Mouse (Mus musculus) kidney, adult 11 months (tissue): ENCODE measurements at regions not wholly inside any gene's neighbourhood (a gene's known extent, or its start where the extent isn't known, plus 50 kb on each side); places are given as distances from the start of the nearest gene placed in this dataset.

Source experiments
- DNase-seq: peaks from one replicate; pipeline ENCODE4 v3.0.0; 2022

DNA sequence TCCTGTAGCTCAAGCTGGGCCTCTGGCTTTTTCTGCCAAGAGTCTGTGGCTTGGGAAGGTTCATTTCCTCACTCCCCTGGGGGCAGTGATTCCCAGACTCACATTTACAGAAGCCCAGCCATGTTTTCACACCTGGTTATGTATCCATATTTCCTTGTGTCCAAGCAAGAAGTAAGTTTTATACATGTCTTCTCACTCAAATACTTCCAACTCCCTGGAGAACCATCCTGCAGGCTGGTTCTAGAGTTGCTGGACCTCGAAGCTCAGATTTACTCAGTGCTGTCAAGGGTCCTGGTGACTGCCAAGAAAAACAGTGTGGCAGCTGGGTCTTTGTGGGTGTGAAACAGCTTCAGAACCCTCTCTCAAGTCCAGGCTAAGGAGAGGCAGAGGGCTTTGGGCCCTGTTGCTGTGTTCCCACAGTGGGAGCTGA is 537.6 kb upstream of the Nrp1 start:
- DNase-seq = no peak

GRCm38 (mm10) chr8:127821646-127822045 is 536.8 kb upstream of the Nrp1 start:
- DNase-seq = no peak

DNA sequence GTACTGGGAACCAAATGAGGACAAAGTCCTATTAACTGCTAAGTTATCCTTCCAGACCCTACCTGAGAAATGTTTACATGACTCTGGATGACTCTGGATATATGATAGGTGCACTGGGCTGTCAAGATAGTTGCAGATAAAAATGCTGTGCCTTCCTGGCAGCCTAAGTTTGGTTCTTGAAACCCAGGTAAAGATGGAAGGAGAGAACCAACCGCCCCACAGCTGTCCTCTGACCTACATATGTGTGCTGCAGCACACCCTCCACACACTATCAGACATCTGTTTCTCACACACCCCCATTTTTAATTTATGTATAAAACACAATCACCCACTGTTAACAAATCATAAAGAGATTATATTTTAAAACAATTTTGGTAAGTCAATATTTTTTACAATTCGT is 533.4 kb upstream of the Nrp1 start:
- no peak for DNase-seq

GRCm38 (mm10) chr8:127827826-127828225 is 530.6 kb upstream of the Nrp1 start:
- no peak for DNase-seq

GRCm38 (mm10) chr8:127829659-127830058 is 528.7 kb upstream of the Nrp1 start:
- no peak for DNase-seq

DNA sequence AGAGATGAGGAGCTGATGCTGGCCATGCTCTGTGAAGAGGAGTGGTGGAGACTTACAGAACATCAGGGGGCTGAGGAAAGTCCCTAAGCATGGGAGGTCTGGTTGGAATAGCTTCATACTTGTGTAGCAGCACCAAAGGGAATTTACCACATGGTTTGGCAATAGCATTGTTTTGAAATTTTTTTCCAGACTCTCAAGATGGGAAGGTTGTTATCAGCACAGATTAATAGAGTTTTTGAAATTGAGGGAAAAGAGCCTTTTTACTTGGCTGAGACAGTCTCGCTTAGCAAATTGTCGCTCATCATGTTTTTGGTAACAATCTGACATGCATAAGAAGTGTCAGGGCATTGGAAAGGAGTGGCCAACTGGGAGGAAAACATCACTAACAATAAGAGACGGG is 524.4 kb upstream of the Nrp1 start:
- DNase-seq = no peak

- DNase-seq = no peak
Measured at GRCm38 (mm10) chr8:127836410-127837206, 521.8 kb upstream of the Nrp1 start.

DNA sequence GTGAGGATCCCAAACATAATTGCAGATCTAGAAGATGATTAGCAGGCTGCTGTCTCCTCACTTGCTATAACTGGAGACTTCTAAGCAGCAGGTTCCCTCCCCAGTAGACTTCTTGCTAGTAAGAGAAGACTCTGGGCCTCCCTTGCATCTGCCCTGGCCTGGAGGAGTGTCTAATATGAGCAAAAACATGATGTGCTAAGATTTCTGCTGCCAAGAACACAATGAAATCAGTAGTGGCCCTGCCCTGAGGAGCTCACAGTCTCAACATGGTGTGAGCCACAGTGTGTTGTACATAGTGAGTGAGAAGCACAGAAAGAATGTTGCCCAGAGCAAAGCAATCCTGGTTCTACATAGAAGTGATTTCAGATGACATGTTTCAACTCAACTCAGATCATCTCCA is 520.1 kb upstream of the Nrp1 start:
- no peak for DNase-seq

GRCm38 (mm10) chr8:127847332-127848018 is 510.9 kb upstream of the Nrp1 start:
- DNase-seq = no peak

DNA sequence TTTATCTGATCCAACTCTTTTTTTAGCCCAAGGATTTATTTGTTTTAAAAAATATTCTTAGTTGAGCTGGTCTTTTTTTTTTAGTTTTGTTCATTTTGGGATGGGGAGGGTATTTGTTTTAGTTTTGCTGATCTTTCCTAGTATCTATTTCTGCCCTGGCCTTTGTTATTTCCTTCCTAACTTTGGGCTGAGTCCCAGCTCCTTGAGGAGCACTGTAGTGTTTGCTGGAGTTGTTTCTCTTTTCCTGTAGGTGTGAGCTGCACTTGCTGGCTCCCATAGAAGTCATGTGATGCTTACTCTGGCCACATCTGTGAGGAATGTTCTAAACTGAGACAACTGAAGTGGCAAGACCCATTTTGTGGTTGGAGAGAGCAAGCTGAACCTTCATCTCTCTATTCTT is 508.5 kb upstream of the Nrp1 start:
- peak; percentile 28 for DNase-seq

GRCm38 (mm10) chr8:127855653-127856300 is 502.6 kb upstream of the Nrp1 start:
- no peak for DNase-seq

DNA sequence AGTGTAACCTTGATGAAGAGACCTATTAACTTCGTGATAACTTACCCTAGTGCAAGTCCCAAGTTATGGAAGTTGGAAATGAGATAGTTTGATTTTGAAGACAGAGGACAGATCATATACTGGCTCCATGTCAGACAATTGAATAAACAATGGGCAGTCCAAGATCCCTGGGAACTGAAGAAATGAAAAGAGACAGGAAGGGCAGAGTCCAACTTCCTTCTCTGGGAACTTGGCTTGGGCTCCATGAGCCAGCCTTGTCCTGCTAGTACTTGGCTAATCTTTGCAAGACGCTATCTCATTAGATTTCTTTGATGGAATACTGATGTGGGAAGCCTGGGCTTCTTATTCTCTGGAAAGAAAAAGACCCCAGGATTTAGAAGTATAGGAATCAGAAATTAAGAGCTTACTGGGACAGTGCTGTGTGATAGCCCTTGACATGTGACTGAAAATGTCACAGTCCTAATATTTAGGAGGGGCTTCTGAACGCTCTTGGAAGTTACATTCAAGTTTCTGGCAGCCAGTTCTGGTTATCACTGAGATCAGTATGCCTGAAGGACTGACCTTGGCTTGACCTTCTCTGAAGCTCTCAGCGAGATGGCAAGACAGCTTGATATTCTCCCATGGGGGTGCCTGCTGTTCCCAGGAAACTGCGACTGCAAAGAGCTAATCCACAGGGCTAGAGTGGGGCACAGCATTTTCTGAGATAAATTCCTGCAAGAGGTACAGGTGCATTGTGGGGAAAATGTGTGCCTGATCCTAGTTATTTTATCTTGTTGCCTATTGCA is 501.9 kb upstream of the Nrp1 start:
- DNase-seq = peak; percentile 19

- no peak for DNase-seq
Measured at GRCm38 (mm10) chr8:127859036-127859435, 499.4 kb upstream of the Nrp1 start.

GRCm38 (mm10) chr8:127860376-127860775 is 498.0 kb upstream of the Nrp1 start:
- no peak for DNase-seq

DNA sequence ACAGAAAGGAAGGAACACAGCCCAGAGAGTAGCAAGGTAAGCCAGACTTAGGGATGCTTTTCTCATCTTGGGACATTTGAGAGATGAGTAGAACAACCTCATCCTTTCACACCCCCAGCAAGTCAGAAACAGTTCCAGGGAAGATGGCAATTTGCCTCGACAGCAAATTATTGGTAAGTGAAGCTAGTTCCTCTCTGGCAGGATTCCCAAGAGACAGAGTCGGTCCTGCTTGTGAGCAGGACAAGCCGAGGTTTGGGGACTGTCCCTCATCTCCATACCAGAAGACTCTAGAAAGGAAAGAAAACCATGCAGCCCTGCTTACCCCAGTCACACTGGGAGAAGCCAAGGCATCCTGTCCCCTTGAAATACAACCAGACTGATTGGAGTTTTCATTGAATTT is 497.5 kb upstream of the Nrp1 start:
- no peak for DNase-seq

GRCm38 (mm10) chr8:127884641-127885040 is 473.8 kb upstream of the Nrp1 start:
- DNase-seq = no peak

DNA sequence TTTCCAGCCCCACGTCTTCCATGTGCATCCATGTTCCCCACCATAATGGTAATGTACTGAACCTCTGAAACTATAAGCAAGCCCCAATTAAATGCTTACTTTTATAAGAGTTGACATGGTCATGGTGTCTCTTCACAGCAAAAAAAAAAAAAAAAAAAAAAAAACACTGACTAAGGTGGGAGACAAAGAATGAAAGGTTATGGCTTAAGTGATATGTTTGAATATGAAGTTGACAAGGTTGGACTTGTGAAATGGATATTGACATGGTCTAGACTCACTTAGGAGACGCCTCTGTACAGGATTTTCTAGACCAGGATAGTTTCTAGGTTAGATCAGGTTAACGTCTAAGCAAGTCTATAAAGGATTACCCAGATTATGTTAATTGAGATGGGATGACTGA is 473.2 kb upstream of the Nrp1 start:
- no peak for DNase-seq

GRCm38 (mm10) chr8:127885831-127886230 is 472.6 kb upstream of the Nrp1 start:
- DNase-seq = peak; percentile 14

DNA sequence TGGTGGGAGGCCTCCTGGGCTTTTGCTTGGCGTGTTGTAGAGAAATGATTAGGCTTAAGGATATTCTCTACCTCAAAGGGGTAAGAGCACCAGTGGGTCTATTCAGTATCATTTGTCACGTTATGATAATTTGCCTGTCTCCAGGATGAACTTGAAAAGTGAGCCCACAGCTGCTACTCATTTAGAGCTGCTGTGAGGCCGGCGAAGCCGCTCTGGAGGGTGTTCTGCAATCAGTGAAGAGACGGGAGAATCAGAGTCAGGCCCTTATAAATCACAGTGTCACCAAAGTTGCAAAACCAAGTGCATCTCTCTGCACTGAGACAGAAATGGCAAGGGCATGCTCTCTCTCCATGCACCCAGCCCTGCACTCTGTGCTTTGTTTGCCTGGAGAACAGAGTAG is 467.7 kb upstream of the Nrp1 start:
- DNase-seq = no peak

DNA sequence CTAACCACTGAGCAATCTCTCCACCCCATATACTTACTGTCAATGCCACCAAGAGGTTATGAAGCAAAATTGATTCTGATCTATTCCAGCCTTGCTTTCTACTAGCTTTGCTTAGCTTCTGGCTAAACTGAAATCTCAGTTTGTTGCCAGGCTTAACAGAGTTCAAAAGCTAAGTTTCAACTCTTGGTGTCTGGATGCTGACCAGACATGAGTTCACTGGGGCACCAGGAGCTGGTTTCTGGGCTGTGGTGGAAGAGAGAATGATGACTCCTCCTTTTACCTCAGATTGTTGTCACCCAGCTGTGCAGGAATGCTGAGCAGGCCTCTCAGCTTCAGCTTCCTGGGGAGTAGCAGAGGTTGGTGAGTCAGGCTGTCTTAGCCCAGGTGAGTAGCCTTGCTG is 464.1 kb upstream of the Nrp1 start:
- no peak for DNase-seq

DNA sequence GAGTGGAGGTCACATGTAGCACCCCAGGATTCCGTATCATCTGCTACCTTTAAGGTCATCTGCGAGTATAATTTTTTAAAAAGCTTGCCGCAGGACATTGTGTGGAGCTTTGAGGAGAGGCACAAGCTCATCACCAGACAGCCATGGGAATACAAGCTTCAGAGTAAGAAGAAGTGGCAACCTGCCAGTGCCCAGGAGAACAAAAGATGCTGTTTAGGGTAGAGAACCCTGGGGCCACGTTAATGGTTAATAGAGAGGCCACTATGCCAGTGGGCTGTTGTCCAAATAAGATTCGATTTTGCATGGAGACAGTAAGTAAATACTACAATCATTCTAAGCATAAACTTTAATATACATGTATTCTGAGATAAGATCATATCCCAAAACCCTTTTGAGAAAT is 450.0 kb upstream of the Nrp1 start:
- DNase-seq = peak; percentile 37

GRCm38 (mm10) chr8:127909580-127909979 is 448.8 kb upstream of the Nrp1 start:
- DNase-seq = no peak

GRCm38 (mm10) chr8:127914086-127914485 is 444.3 kb upstream of the Nrp1 start:
- no peak for DNase-seq
